8 mouse cellular contexts compared by ENCODE assay signal in the genomic region with DNA sequence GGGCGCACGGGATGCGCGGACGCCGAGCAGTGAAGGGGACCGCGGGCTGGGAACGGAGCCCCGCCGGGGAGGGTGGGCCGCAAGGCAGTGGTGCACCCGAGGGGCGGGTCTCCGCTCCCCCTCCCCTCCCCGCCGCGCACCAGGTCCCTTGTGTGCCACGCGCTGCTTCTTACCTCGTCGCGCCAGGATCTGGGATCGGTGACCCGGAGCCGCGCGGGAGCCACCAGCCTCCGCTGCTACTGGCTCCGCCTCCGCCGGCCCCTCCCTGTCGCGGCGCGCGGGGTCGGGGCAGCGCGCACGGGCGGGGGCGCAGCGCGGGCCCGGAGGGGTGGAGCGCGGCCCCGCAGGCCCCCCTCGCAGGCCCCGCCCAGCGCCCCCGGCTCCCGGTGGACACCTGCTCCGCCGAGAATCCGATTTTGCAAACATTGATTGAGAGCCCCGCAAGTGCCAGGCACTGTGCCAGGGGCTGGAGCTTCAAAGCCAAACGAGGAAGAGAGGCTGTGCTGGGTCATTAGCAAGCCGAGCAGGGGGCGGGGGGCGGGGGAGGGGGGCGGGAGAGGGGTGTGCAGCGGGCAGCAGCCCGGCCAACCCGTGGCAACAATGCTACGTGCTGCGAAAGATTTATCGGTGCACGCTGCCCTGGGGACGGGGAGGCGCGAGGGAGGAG. TPM values are rescaled to one million over a fixed set of nuclear protein-coding genes. Genes with fewer than 3 reads are reported as not detected.
DNase-seq lines count a peak whose midpoint lies in the region; ATAC-seq and TF ChIP-seq lines count a peak whose summit lies in the region.

No protein-coding gene starts in this region.

- no peak for DNase-seq in CH12.LX (ENCODE audit: extremely low read depth)
- peak; percentile 89 for DNase-seq in brain, adult 2 months (ENCODE audit: low read depth, low spot score)
- DNase-seq in forebrain, embryonic 10.5 days (ENCODE audit: extremely low spot score, low spot score): peak; percentile 82
- peak; percentile 92 for DNase-seq in kidney, postnatal 0 days (ENCODE audit: low spot score)
- no peak for DNase-seq in liver, embryonic 14.5 days (ENCODE audit: low read depth in 3 of 3, low spot score in 3 of 3)
- DNase-seq in thymus, postnatal 36 days: peak; percentile 19 to 41

- no peak for TF ChIP-seq EP300 in CH12.LX (IDR thresholded peaks at IDR 0.05; ENCODE audit: low read length)
- TF ChIP-seq EP300 in liver, embryonic 14.5 days (IDR thresholded peaks at IDR 0.05; ENCODE audit: low read depth): no peak

- peak; percentile 86 for ATAC-seq in heart, embryonic 15.5 days (replicated peaks; ENCODE audit: insufficient number of reproducible peaks, insufficient read depth, low FRiP score, low read depth)
- ATAC-seq in kidney, postnatal 0 days (replicated peaks; ENCODE audit: low FRiP score, low read depth): peak; percentile 85
- ATAC-seq in liver, embryonic 14.5 days (ENCODE audit: insufficient read depth): peak; percentile 37; the same call in 1 of the 2 replicates
- ATAC-seq in neural tube, embryonic 15.5 days (ENCODE audit: low FRiP score): peak; percentile 90

- no peak for TF ChIP-seq RAD21 in CH12.LX (IDR thresholded peaks at IDR 0.05; ENCODE audit: low read depth, low read length)

- H3K9me3 ChIP-seq in CH12.LX (replicated peaks; ENCODE audit: low read length): no peaks in the 10 kb centered on the region
- no peaks in the 10 kb centered on the region for H3K9me3 ChIP-seq in forebrain, embryonic 10.5 days
- H3K9me3 ChIP-seq in heart, embryonic 15.5 days (replicated peaks): no peaks in the 10 kb centered on the region
- no peaks in the 10 kb centered on the region for H3K9me3 ChIP-seq in kidney, postnatal 0 days (replicated peaks; ENCODE audit: low read length)
- H3K9me3 ChIP-seq in liver, embryonic 14.5 days (ENCODE audit: control insufficient read depth, low read length): no peaks in the 10 kb centered on the region
- H3K9me3 ChIP-seq in neural tube, embryonic 15.5 days (replicated peaks): no peaks in the 10 kb centered on the region

- peaks cover 84% of the 10 kb centered on the region for H3K27me3 ChIP-seq in CH12.LX (replicated peaks)
- H3K27me3 ChIP-seq in forebrain, embryonic 10.5 days (ENCODE audit: poor library complexity, severe bottlenecking): peaks cover 52% of the 10 kb centered on the region
- peaks cover 8% of the 10 kb centered on the region; the same call in 1 of the 2 replicates for H3K27me3 ChIP-seq in heart, embryonic 15.5 days
- no peaks in the 10 kb centered on the region for H3K27me3 ChIP-seq in kidney, postnatal 0 days (ENCODE audit: insufficient read depth, low read length)
- H3K27me3 ChIP-seq in liver, embryonic 14.5 days (ENCODE audit: control insufficient read depth, insufficient read depth, low read length): peaks cover 35% of the 10 kb centered on the region
- no peaks in the 10 kb centered on the region for H3K27me3 ChIP-seq in neural tube, embryonic 15.5 days (replicated peaks)

- H3K4me1 ChIP-seq in CH12.LX (ENCODE audit: control insufficient read depth in 1 of 2, insufficient read depth in 2 of 2): peaks cover 0 to 2% of the 10 kb centered on the region in 2 experiments; a peak in 2 of 4 replicates
- H3K4me1 ChIP-seq in forebrain, embryonic 10.5 days: peaks cover 40% of the 10 kb centered on the region
- H3K4me1 ChIP-seq in heart, embryonic 15.5 days (replicated peaks): peaks cover 14% of the 10 kb centered on the region
- 0 out of 2 replicates have a peak, but pooled peaks cover 4% of the 10 kb centered on the region for H3K4me1 ChIP-seq in kidney, postnatal 0 days (replicated peaks; ENCODE audit: insufficient read depth, low read length)
- peaks cover 6 to 7% of the 10 kb centered on the region in 2 experiments; a peak in 3 of 4 replicates for H3K4me1 ChIP-seq in liver, embryonic 14.5 days (replicated peaks; ENCODE audit: control insufficient read depth in 2 of 2, insufficient read depth in 2 of 2, low read length in 1 of 2)
- peaks cover 47% of the 10 kb centered on the region for H3K4me1 ChIP-seq in neural tube, embryonic 15.5 days

- under 1% methylated on average over 67 of the region's 73 CpGs for WGBS in forebrain, embryonic 10.5 days
- under 1% methylated on average over 29 of the region's 73 CpGs for whole genome bisulfite sequencing in heart, embryonic 15.5 days
- WGBS in kidney, postnatal 0 days: under 1% methylated on average over 58 of the region's 73 CpGs
- WGBS in liver, embryonic 14.5 days (ENCODE audit: insufficient replicate concordance): under 1% methylated on average over 70 of the region's 73 CpGs
- WGBS in neural tube, embryonic 15.5 days: under 1% methylated on average over 60 of the region's 73 CpGs

- peak overlapping the region; percentile 4; the same call in 1 of the 2 replicates for H3K9ac ChIP-seq in CH12.LX (ENCODE audit: insufficient read depth, low read depth)
- peak overlapping the region; percentile 66 for H3K9ac ChIP-seq in heart, embryonic 15.5 days
- H3K9ac ChIP-seq in kidney, postnatal 0 days (ENCODE audit: low read depth, low read length): peak overlapping the region; percentile 57
- no peak overlapping the region for H3K9ac ChIP-seq in liver, embryonic 14.5 days (replicated peaks)
- peak overlapping the region; percentile 61 for H3K9ac ChIP-seq in neural tube, embryonic 15.5 days (replicated peaks)

- no peaks in the 10 kb centered on the region for H3K36me3 ChIP-seq in CH12.LX (replicated peaks in 1 of 2; ENCODE audit: control insufficient read depth in 1 of 2, insufficient read depth in 1 of 2, low read length in 1 of 2)
- peaks cover 23% of the 10 kb centered on the region for H3K36me3 ChIP-seq in forebrain, embryonic 10.5 days (replicated peaks)
- no peaks in the 10 kb centered on the region for H3K36me3 ChIP-seq in heart, embryonic 15.5 days
- H3K36me3 ChIP-seq in kidney, postnatal 0 days (ENCODE audit: insufficient read depth, low read length): no peaks in the 10 kb centered on the region
- H3K36me3 ChIP-seq in liver, embryonic 14.5 days (replicated peaks; ENCODE audit: control insufficient read depth, insufficient read depth, low read depth): no peaks in the 10 kb centered on the region
- H3K36me3 ChIP-seq in neural tube, embryonic 15.5 days: peaks cover 14% of the 10 kb centered on the region; the same call in 1 of the 2 replicates

- TF ChIP-seq CTCF in CH12.LX (conservative IDR thresholded peaks at IDR 0.05 in 1 of 2, IDR thresholded peaks at IDR 0.05 in 1 of 2; ENCODE audit: low read depth in 2 of 2, low read length in 2 of 2): no peak
- TF ChIP-seq CTCF in kidney, postnatal 0 days (IDR thresholded peaks at IDR 0.05; ENCODE audit: low read depth): no peak
- no peak for TF ChIP-seq CTCF in liver, embryonic 14.5 days (IDR thresholded peaks at IDR 0.05; ENCODE audit: low read depth)

- in situ Hi-C loops in CH12.LX (cut with MboI; ENCODE audit: low pct_ligation_motif_present, low pct_unique_long_range_greater_than_20kb, low sequenced_read_pairs): no loop called here

- no peak overlapping the region for H3K27ac ChIP-seq in CH12.LX (ENCODE audit: insufficient read depth, low read depth)
- H3K27ac ChIP-seq in forebrain, embryonic 10.5 days: peak overlapping the region; percentile 90
- H3K27ac ChIP-seq in heart, embryonic 15.5 days: peak overlapping the region; percentile 63
- H3K27ac ChIP-seq in kidney, postnatal 0 days: peak overlapping the region; percentile 60
- no peak overlapping the region for H3K27ac ChIP-seq in liver, embryonic 14.5 days
- H3K27ac ChIP-seq in neural tube, embryonic 15.5 days (replicated peaks): peak overlapping the region; percentile 93

- TF ChIP-seq POLR2A in CH12.LX (IDR thresholded peaks at IDR 0.05; ENCODE audit: low read depth, low read length): peak; percentile 35; the same call in 1 of the 2 replicates

- dilution Hi-C loops in CH12.LX (cut with MboI; ENCODE audit: extremely low pct_ligation_motif_present, extremely low pct_unique_long_range_greater_than_20kb, low sequenced_read_pairs): no loop called here

- no peaks in the 10 kb centered on the region for H3K79me2 ChIP-seq in CH12.LX (replicated peaks; ENCODE audit: control insufficient read depth, extremely low read depth, insufficient read depth, poor library complexity, severe bottlenecking)

- H3K4me2 ChIP-seq in CH12.LX (ENCODE audit: insufficient read depth, low read depth, poor library complexity, severe bottlenecking): peak overlapping the region; percentile 81
- peak overlapping the region; percentile 96 for H3K4me2 ChIP-seq in heart, embryonic 15.5 days
- H3K4me2 ChIP-seq in kidney, postnatal 0 days (ENCODE audit: low read length): peak overlapping the region; percentile 80
- H3K4me2 ChIP-seq in liver, embryonic 14.5 days (ENCODE audit: low read depth): peak overlapping the region; percentile 71
- H3K4me2 ChIP-seq in neural tube, embryonic 15.5 days: peak overlapping the region; percentile 69

- H3K4me3 ChIP-seq in CH12.LX (replicated peaks in 1 of 3; ENCODE audit: low read depth in 2 of 3, low read length in 2 of 3, poor library complexity in 1 of 3): peak overlapping the region in 1 of 3 experiments; percentile 58
- peak overlapping the region; percentile 76 for H3K4me3 ChIP-seq in forebrain, embryonic 10.5 days
- H3K4me3 ChIP-seq in heart, embryonic 15.5 days: peak overlapping the region; percentile 77
- peak overlapping the region; percentile 64 for H3K4me3 ChIP-seq in kidney, postnatal 0 days (replicated peaks; ENCODE audit: low read depth, low read length)
- H3K4me3 ChIP-seq in liver, embryonic 14.5 days (ENCODE audit: insufficient read depth in 1 of 2, low read depth in 2 of 2, low read length in 2 of 2): peak overlapping the region; percentile 50 to 56
- peak overlapping the region; percentile 58 for H3K4me3 ChIP-seq in neural tube, embryonic 15.5 days (replicated peaks)

RNA-seq across cellular contexts. Expression of gene Mpp3, which starts 1.4 kb away (rescaled TPM):
- total RNA-seq in CH12.LX (2012; rRNA removed) (3.8 and 4.6 TPM in 2 replicates), CH12.LX (2014; rRNA removed) (0.12 and 0.15 TPM in 2 replicates)
- 0.30 and 0.31 TPM in 2 replicates for polyA plus RNA-seq in CH12.LX (2012; ENCODE audit: insufficient read length, low read depth)
- 13.5 and 16.1 TPM in 2 replicates for polyA plus RNA-seq in forebrain, embryonic 10.5 days (2016; fragmentation: Nextera tagmentation; extraction: Ambion mirVana)
- 2.9 and 3.6 TPM in 2 replicates for polyA plus RNA-seq in heart, embryonic 15.5 days (2015; fragmentation: Nextera tagmentation; extraction: Ambion mirVana)
- 3.5 and 4.2 TPM in 2 replicates for polyA plus RNA-seq in kidney, postnatal 0 days (2015; fragmentation: Nextera tagmentation; extraction: Ambion mirVana)
- polyA plus RNA-seq in liver, embryonic 14.5 days (2012; rRNA removed): 0.21 and 0.27 TPM in 2 replicates
- polyA plus RNA-seq in liver, embryonic 14.5 days (2014; fragmentation: Nextera tagmentation; extraction: Ambion mirVana): not detected in 2 replicates
- polyA plus RNA-seq in neural tube, embryonic 15.5 days (2015; fragmentation: Nextera tagmentation; extraction: Ambion mirVana): 49.6 and 56.6 TPM in 2 replicates

RNA-seq across cellular contexts. Expression of gene Cd300lg, which starts 14.5 kb away (rescaled TPM):
- total RNA-seq in CH12.LX (2012; rRNA removed) (not detected in 2 replicates), CH12.LX (2014; rRNA removed) (not detected in 2 replicates)
- polyA plus RNA-seq in CH12.LX (2012; ENCODE audit: insufficient read length, low read depth): not detected in 2 replicates
- 0.14 and 0.23 TPM in 2 replicates for polyA plus RNA-seq in forebrain, embryonic 10.5 days (2016; fragmentation: Nextera tagmentation; extraction: Ambion mirVana)
- 7.2 and 8.4 TPM in 2 replicates for polyA plus RNA-seq in heart, embryonic 15.5 days (2015; fragmentation: Nextera tagmentation; extraction: Ambion mirVana)
- polyA plus RNA-seq in kidney, postnatal 0 days (2015; fragmentation: Nextera tagmentation; extraction: Ambion mirVana): 2.8 and 2.9 TPM in 2 replicates
- 0.29 and 0.38 TPM in 2 replicates for polyA plus RNA-seq in liver, embryonic 14.5 days (2012; rRNA removed)
- polyA plus RNA-seq in liver, embryonic 14.5 days (2014; fragmentation: Nextera tagmentation; extraction: Ambion mirVana): 0.56 and 0.59 TPM in 2 replicates
- 0.64 and 0.88 TPM in 2 replicates for polyA plus RNA-seq in neural tube, embryonic 15.5 days (2015; fragmentation: Nextera tagmentation; extraction: Ambion mirVana)

RNA-seq across cellular contexts. Expression of gene Dusp3, which starts 40.0 kb away (rescaled TPM):
- total RNA-seq in CH12.LX (2012; rRNA removed) (17.9 and 20.8 TPM in 2 replicates), CH12.LX (2014; rRNA removed) (5.6 and 7.5 TPM in 2 replicates)
- 19.2 and 23.6 TPM in 2 replicates for polyA plus RNA-seq in CH12.LX (2012; ENCODE audit: insufficient read length, low read depth)
- 12.1 and 12.6 TPM in 2 replicates for polyA plus RNA-seq in forebrain, embryonic 10.5 days (2016; fragmentation: Nextera tagmentation; extraction: Ambion mirVana)
- 50.4 and 56.7 TPM in 2 replicates for polyA plus RNA-seq in heart, embryonic 15.5 days (2015; fragmentation: Nextera tagmentation; extraction: Ambion mirVana)
- 51.7 and 57.9 TPM in 2 replicates for polyA plus RNA-seq in kidney, postnatal 0 days (2015; fragmentation: Nextera tagmentation; extraction: Ambion mirVana)
- polyA plus RNA-seq in liver, embryonic 14.5 days (2012; rRNA removed): 3.3 and 4.8 TPM in 2 replicates
- 6.3 and 7.2 TPM in 2 replicates for polyA plus RNA-seq in liver, embryonic 14.5 days (2014; fragmentation: Nextera tagmentation; extraction: Ambion mirVana)
- 26.4 and 28.9 TPM in 2 replicates for polyA plus RNA-seq in neural tube, embryonic 15.5 days (2015; fragmentation: Nextera tagmentation; extraction: Ambion mirVana)

RNA-seq across cellular contexts. Expression of gene Cfap97d1, which starts 42.7 kb away (rescaled TPM):
- total RNA-seq in CH12.LX (2012; rRNA removed) (not detected in 2 replicates), CH12.LX (2014; rRNA removed) (not detected in 2 replicates)
- not detected in 2 replicates for polyA plus RNA-seq in CH12.LX (2012; ENCODE audit: insufficient read length, low read depth)
- not detected in 2 replicates for polyA plus RNA-seq in forebrain, embryonic 10.5 days (2016; fragmentation: Nextera tagmentation; extraction: Ambion mirVana)
- not detected in 2 replicates for polyA plus RNA-seq in heart, embryonic 15.5 days (2015; fragmentation: Nextera tagmentation; extraction: Ambion mirVana)
- polyA plus RNA-seq in kidney, postnatal 0 days (2015; fragmentation: Nextera tagmentation; extraction: Ambion mirVana): not detected in 2 replicates
- not detected in 2 replicates for polyA plus RNA-seq in liver, embryonic 14.5 days (2012; rRNA removed)
- polyA plus RNA-seq in liver, embryonic 14.5 days (2014; fragmentation: Nextera tagmentation; extraction: Ambion mirVana): not detected in 2 replicates
- polyA plus RNA-seq in neural tube, embryonic 15.5 days (2015; fragmentation: Nextera tagmentation; extraction: Ambion mirVana): not detected in 2 replicates

Comparison
In these comparisons a context has a peak if more than half of its experiments do, and no peak if none do; other contexts are left out.
1. DNase-seq: peak in brain, adult 2 months (single experiment), forebrain, embryonic 10.5 days (single experiment), kidney, postnatal 0 days (single experiment) and thymus, postnatal 36 days (2 of 2); none in CH12.LX (single experiment) and liver, embryonic 14.5 days (0 of 3).
2. H3K27ac ChIP-seq: peak in forebrain, embryonic 10.5 days (single experiment), heart, embryonic 15.5 days (single experiment), kidney, postnatal 0 days (single experiment) and neural tube, embryonic 15.5 days (single experiment); none in CH12.LX (single experiment) and liver, embryonic 14.5 days (single experiment).
3. ATAC-seq: peak in every context shown above with its lines; median percentile 90 in neural tube, embryonic 15.5 days; 86 in heart, embryonic 15.5 days; 85 in kidney, postnatal 0 days; 37 in liver, embryonic 14.5 days.
4. Peak in every context shown above with its lines, with median percentiles within 50 percentile points of each other: H3K4me2 ChIP-seq.